Comparison of ENCODE assay signal across 8 mouse cellular contexts in genomic region chr13:9093316-9094155, GRCm38 (mm10). TPM values are rescaled to one million over a fixed set of nuclear protein-coding genes. Genes with fewer than 3 reads are reported as not detected.
DNase-seq lines count a peak whose midpoint lies in the region; ATAC-seq and TF ChIP-seq lines count a peak whose summit lies in the region.

TSS of gene Larp4b (plus strand) at chr13:9093881.

- TF ChIP-seq CTCF in bone marrow, adult 2 months (IDR thresholded peaks at IDR 0.05; ENCODE audit: control insufficient read depth, insufficient read depth, low read length): no peak; the same call in 1 of the 2 replicates

- peak; percentile 100 for ATAC-seq in embryonic facial prominence, embryonic 15.5 days (ENCODE audit: insufficient number of reproducible peaks, low FRiP score, low TSS enrichment, low read depth)
- peak; percentile 100 for ATAC-seq in kidney, embryonic 14.5 days (ENCODE audit: low FRiP score, low TSS enrichment)
- peak; percentile 100 for ATAC-seq in limb, embryonic 15.5 days (ENCODE audit: insufficient number of reproducible peaks, low FRiP score, low TSS enrichment, low read depth)

- peak within 1 kb of the TSS; percentile 97 for H3K27ac ChIP-seq in bone marrow, adult 2 months (ENCODE audit: control insufficient read depth, insufficient read depth, low read depth, low read length, poor library complexity)
- H3K27ac ChIP-seq in embryonic facial prominence, embryonic 15.5 days (replicated peaks): peak within 1 kb of the TSS; percentile 96
- peak within 1 kb of the TSS; percentile 88 for H3K27ac ChIP-seq in kidney, embryonic 14.5 days (ENCODE audit: low read depth, low read length)
- H3K27ac ChIP-seq in limb, embryonic 15.5 days: peak within 1 kb of the TSS; percentile 96

- peak; percentile 78 for TF ChIP-seq POLR2A in bone marrow, adult 2 months (IDR thresholded peaks at IDR 0.05; ENCODE audit: borderline replicate concordance, control insufficient read depth, low read depth, low read length)

- H3K4me2 ChIP-seq in embryonic facial prominence, embryonic 15.5 days (replicated peaks): peak within 1 kb of the TSS; percentile 86
- peak within 1 kb of the TSS; percentile 67 for H3K4me2 ChIP-seq in kidney, embryonic 14.5 days (replicated peaks; ENCODE audit: low read depth, low read length)
- peak within 1 kb of the TSS; percentile 90 for H3K4me2 ChIP-seq in limb, embryonic 15.5 days

- H3K9ac ChIP-seq in embryonic facial prominence, embryonic 15.5 days: peak within 1 kb of the TSS; percentile 94
- peak within 1 kb of the TSS; percentile 86 for H3K9ac ChIP-seq in kidney, embryonic 14.5 days (ENCODE audit: low read depth, low read length)
- peak within 1 kb of the TSS; percentile 95 for H3K9ac ChIP-seq in limb, embryonic 15.5 days

- no peaks in the 10 kb centered on the region for H3K36me3 ChIP-seq in embryonic facial prominence, embryonic 15.5 days
- H3K36me3 ChIP-seq in kidney, embryonic 14.5 days (ENCODE audit: control insufficient read depth, insufficient read depth, low read length): no peaks in the 10 kb centered on the region
- no peaks in the 10 kb centered on the region for H3K36me3 ChIP-seq in limb, embryonic 15.5 days

- peaks cover 1% of the 10 kb centered on the region; the same call in 1 of the 2 replicates for H3K4me1 ChIP-seq in bone marrow, adult 2 months (ENCODE audit: control insufficient read depth, insufficient read depth, low read length)
- H3K4me1 ChIP-seq in embryonic facial prominence, embryonic 15.5 days: peaks cover 17% of the 10 kb centered on the region; the same call in 1 of the 2 replicates
- H3K4me1 ChIP-seq in kidney, embryonic 14.5 days (ENCODE audit: control insufficient read depth, insufficient read depth, low read length): peaks cover 14% of the 10 kb centered on the region; the same call in 1 of the 2 replicates
- peaks cover 9% of the 10 kb centered on the region; the same call in 1 of the 2 replicates for H3K4me1 ChIP-seq in limb, embryonic 15.5 days

- peak within 1 kb of the TSS; percentile 79 for H3K4me3 ChIP-seq in bone marrow, adult 2 months (replicated peaks; ENCODE audit: control insufficient read depth, low read depth, low read length)
- H3K4me3 ChIP-seq in embryonic facial prominence, embryonic 15.5 days (replicated peaks): peak within 1 kb of the TSS; percentile 98
- H3K4me3 ChIP-seq in kidney, embryonic 14.5 days (ENCODE audit: low read length): peak within 1 kb of the TSS; percentile 99
- peak within 1 kb of the TSS; percentile 96 for H3K4me3 ChIP-seq in limb, embryonic 15.5 days

- no peaks in the 10 kb centered on the region for H3K27me3 ChIP-seq in embryonic facial prominence, embryonic 15.5 days
- H3K27me3 ChIP-seq in kidney, embryonic 14.5 days (ENCODE audit: control insufficient read depth, insufficient read depth, low read length): no peaks in the 10 kb centered on the region
- no peaks in the 10 kb centered on the region for H3K27me3 ChIP-seq in limb, embryonic 15.5 days

- no peaks in the 10 kb centered on the region for H3K9me3 ChIP-seq in embryonic facial prominence, embryonic 15.5 days (replicated peaks)
- H3K9me3 ChIP-seq in kidney, embryonic 14.5 days (ENCODE audit: control insufficient read depth, low read length): no peaks in the 10 kb centered on the region
- H3K9me3 ChIP-seq in limb, embryonic 15.5 days: no peaks in the 10 kb centered on the region

- 1% methylated on average over 92 of the region's 92 CpGs for WGBS in bone marrow, adult 2 months
- WGBS in embryonic facial prominence, embryonic 15.5 days: under 1% methylated on average over 85 of the region's 92 CpGs
- under 1% methylated on average over 91 of the region's 92 CpGs for WGBS in kidney, embryonic 14.5 days
- under 1% methylated on average over 92 of the region's 92 CpGs for WGBS in limb, embryonic 15.5 days

- peak; percentile 98 for DNase-seq in 416B (ENCODE audit: low read depth)
- DNase-seq in heart, adult 9 months (ENCODE audit: low spot score in 2 of 2): peak; percentile 97 to 98
- DNase-seq in monocyte, adult 2 months (ENCODE audit: low read depth in 1 of 2, low spot score in 2 of 2): peak; percentile 92
- DNase-seq in spleen, postnatal 36 days (ENCODE audit: low spot score in 2 of 2): peak; percentile 97

RNA-seq across cellular contexts. Expression of gene Larp4b, which starts in this region (rescaled TPM):
- 27.8 and 39.2 TPM in 2 replicates for polyA plus RNA-seq in bone marrow, adult 2 months (2011; ENCODE audit: insufficient read depth, insufficient read length, low replicate concordance, missing spikeins)
- 33.2 and 33.6 TPM in 2 replicates for polyA plus RNA-seq in embryonic facial prominence, embryonic 15.5 days (2015; fragmentation: Nextera tagmentation; extraction: Ambion mirVana)
- 35.0 and 46.9 TPM in 2 replicates for polyA plus RNA-seq in kidney, embryonic 14.5 days (2014; fragmentation: Nextera tagmentation; extraction: Ambion mirVana)
- polyA plus RNA-seq in limb, embryonic 15.5 days (2015; fragmentation: Nextera tagmentation; extraction: Ambion mirVana): 27.8 and 30.3 TPM in 2 replicates

Comparison
In these comparisons a context has a peak if more than half of its experiments do, and no peak if none do; other contexts are left out.
1. Peak in every context shown above with its lines: DNase-seq, ATAC-seq, H3K4me3 ChIP-seq and H3K27ac ChIP-seq.